Mouse (Mus musculus) embryonic facial prominence, embryonic 11.5 days (tissue): Measurements from ENCODE around the gene Psmb10. TPM values are rescaled to one million over a fixed set of nuclear protein-coding genes. Genes with fewer than 3 reads are reported as not detected.

Experiments
- ATAC-seq: fragments of 200-750 bp; cut with Nextera tagmentation; replicated peaks from 2 replicates; pipeline ENCODE4 v1.8.0; 2017; ENCODE audit warnings: low read depth; ENCODE audit not compliant: insufficient number of reproducible peaks, low FRiP score, low TSS enrichment
- DNase-seq: peaks from one replicate; pipeline ENCODE4 v3.0.0-alpha.2; 2015; ENCODE audit warnings: low spot score
- H3K27ac ChIP-seq: fragments of 300-500 bp; sonication (generic); replicated peaks from 2 replicates; pipeline ENCODE4 v1.5.1; 2014; ENCODE audit warnings: mild to moderate bottlenecking, low read depth, low read length, control low read depth
- H3K27me3 ChIP-seq: fragments of 300-500 bp; sonication (generic); 2 replicates; pipeline ENCODE4 v1.6.1; 2014; ENCODE audit warnings: mild to moderate bottlenecking, low read length, moderate library complexity, mixed read lengths; ENCODE audit not compliant: control insufficient read depth, insufficient read depth
- H3K36me3 ChIP-seq: fragments of 300-500 bp; sonication (generic); replicated peaks from 2 replicates; pipeline ENCODE4 v1.6.1; 2014; ENCODE audit warnings: low read depth, mild to moderate bottlenecking, low read length, moderate library complexity, mixed read lengths; ENCODE audit not compliant: control insufficient read depth, insufficient read depth
- H3K4me1 ChIP-seq: fragments of 300-500 bp; sonication (generic); 2 replicates; pipeline ENCODE4 v1.6.1; 2014; ENCODE audit warnings: low read length, mixed read lengths; ENCODE audit not compliant: control insufficient read depth, insufficient read depth
- H3K4me2 ChIP-seq: fragments of 300-500 bp; sonication (generic); 2 replicates; pipeline ENCODE4 v1.6.1; 2014; ENCODE audit warnings: low read depth, mild to moderate bottlenecking, control low read depth, low read length, moderate library complexity
- H3K4me3 ChIP-seq: fragments of 300-500 bp; sonication (generic); 2 replicates; pipeline ENCODE4 v1.5.1; 2014; ENCODE audit warnings: low read depth, low read length, control low read depth
- H3K9ac ChIP-seq: fragments of 300-500 bp; sonication (generic); replicated peaks from 2 replicates; pipeline ENCODE4 v1.6.1; 2014; ENCODE audit warnings: mild to moderate bottlenecking, control low read depth, low read length
- H3K9me3 ChIP-seq: fragments of 300-500 bp; sonication (generic); replicated peaks from 2 replicates; pipeline ENCODE4 v1.6.1; 2016; ENCODE audit warnings: mild to moderate bottlenecking, low read length, inconsistent platforms, mixed read lengths; ENCODE audit not compliant: control insufficient read depth
- WGBS: fragments of 180-500 bp; shearing (Covaris S2); extraction: QIAGEN DNeasy Blood & Tissue Kit; methylation state at CpG from one replicate; pipeline ENCODE4 v1.1.7; 2014; 5-methylcytosine and 5-hydroxymethylcytosine counted together
- polyA plus RNA-seq: library from polyadenylated mRNA; unstranded; fragments of >200 nt; fragmentation: Nextera tagmentation; extraction: Ambion mirVana; gene quantifications from 2 replicates; pipeline ENCODE4 v1.2.1, GENCODE M21; 2014

Psmb10 gene
- polyA plus RNA-seq, 1 experiment from 2014 or later = 23.1 TPM

DNA sequence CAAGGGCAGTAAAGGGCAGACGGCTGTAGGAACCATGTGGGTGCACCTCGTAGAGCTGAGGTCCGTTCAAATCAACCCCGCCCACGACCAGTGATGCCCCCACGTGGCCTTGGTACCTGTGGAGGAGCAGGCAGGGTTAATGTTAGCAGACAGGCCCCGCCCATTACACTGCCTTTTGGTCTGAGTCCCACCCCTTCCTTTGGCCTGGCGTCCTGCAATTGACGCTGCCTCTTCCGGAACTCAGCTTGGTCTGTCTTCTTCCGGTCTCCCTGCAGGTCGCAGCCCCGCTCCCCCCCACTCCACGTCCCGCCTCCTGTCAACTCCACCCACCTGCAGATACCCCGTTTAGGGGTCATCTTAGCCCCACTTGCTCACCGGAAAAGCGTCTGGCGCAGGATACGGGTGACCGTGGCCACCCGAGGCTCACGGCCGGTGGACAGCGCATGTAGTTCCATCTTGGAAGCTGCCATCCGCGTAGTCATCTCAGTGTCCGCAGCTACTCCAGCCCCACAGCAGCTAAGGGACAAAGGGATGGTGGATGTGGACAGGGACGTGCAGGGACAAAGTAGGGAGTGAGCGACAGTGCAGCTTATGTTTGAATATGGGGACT, 1.3 kb downstream of the Psmb10 start:
- DNase-seq (peak; percentile 93), ATAC-seq (peak; percentile 85)
- H3K4me2 ChIP-seq = peak overlapping the region; percentile 72
- H3K4me3 ChIP-seq = peak overlapping the region; percentile 77
- peak overlapping the region; percentile 44; the same call in 1 of the 2 replicates for H3K27ac ChIP-seq
- H3K4me1 ChIP-seq = no peaks in the 10 kb centered on the region; the same call in 1 of the 2 replicates
- H3K9me3 ChIP-seq = no peaks in the 10 kb centered on the region
- peak overlapping the region; percentile 69 for H3K9ac ChIP-seq
- WGBS = under 1% methylated on average over 30 of the region's 30 CpGs
- no peaks in the 10 kb centered on the region for H3K27me3 ChIP-seq
- H3K36me3 ChIP-seq = no peaks in the 10 kb centered on the region

DNA sequence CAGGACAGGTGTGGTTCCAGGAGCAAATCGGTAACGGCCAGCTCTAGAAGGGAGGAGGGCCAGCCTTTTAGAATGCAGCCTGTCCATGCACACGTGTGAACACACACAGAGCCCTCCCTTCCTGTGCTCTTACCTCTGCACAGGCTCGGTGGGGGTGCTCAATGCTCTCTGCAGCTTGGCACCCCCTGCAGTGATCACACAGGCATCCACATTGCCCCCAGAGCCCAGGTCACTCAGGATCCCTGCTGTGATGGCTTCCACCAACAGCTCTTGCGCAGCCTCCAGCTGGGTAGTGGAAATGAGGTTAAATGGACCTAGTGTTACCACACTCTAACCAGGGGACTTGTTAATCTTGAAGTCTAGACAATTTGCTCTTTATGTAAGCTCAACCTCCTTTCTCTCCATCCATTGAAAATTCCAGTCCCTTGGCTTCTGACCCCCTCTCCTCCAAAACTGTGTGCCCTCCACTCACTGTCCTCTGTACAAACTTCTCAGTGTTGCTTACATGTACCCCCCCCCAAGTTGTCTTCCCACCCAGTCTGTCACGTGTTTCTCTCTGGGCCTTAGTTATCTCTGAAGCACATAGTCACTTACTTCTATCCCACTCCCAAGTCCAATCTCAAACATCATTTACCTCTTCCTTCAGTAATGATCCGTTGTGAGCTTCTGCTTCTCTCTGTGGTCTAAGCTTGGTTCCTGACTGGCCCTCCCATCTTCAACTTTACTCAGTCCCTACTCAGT, 2.2 kb downstream of the Psmb10 start:
- Histone ChIP-seq H3K4me2 (peak overlapping the region; percentile 72), H3K27me3 (no peaks in the 10 kb centered on the region), H3K9me3 (no peaks in the 10 kb centered on the region), H3K9ac (peak overlapping the region; percentile 69), H3K4me1 (no peaks in the 10 kb centered on the region; the same call in 1 of the 2 replicates), H3K4me3 (peak overlapping the region; percentile 77), H3K27ac (no peak overlapping the region), H3K36me3 (no peaks in the 10 kb centered on the region)
- ATAC-seq = no peak
- no peak for DNase-seq
- WGBS = 27% methylated on average over 7 of the region's 7 CpGs

DNA sequence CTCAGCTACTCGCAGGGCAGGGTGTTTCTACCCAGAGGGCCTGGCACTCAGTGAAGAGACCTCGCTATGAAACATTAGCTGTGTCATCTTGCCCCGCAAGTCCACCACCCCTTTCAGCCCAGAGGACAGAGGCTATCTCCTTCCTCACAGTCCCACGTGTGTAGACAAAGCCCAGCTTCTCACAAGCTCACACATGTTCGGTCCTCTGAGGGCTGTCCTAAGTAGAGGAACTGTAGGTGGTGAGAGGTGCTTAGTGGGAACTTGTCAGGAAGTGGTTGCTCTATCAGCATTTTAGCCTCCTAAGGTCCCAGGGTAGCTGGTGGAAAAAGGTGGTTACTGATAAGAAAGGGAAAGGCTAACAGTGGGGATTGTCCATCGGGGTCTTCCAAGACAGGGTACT, 3.1 kb downstream of the Psmb10 start:
- Histone ChIP-seq H3K9me3 (no peaks in the 10 kb centered on the region), H3K9ac (no peak overlapping the region), H3K27me3 (no peaks in the 10 kb centered on the region), H3K4me1 (no peaks in the 10 kb centered on the region; the same call in 1 of the 2 replicates), H3K4me3 (no peak overlapping the region), H3K4me2 (no peak overlapping the region), H3K36me3 (no peaks in the 10 kb centered on the region), H3K27ac (no peak overlapping the region)
- no peak for ATAC-seq
- 79% methylated on average over 6 of the region's 6 CpGs for WGBS
- DNase-seq = no peak

DNA sequence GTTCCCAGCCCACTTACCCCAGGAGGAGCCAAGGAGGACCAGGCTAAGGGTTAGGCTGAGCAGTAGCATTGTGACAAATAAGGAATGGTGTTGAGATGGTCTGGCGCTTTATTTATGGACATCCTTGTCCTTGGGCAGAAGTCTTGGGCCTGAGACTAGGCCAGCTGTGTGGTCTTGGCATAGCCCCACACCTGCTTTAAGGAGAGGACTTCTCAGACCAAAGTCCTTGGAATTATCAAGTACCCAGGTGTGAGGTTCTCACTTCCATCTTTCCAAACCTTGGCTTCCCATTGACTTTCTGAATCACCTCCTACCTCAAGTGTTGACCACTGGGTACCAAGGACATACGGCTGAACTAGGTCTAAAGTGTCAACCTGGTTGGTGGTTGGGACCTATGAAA, 4.5 kb downstream of the Psmb10 start, which contains the start of gene Ctrl:
TSS of gene Ctrl (minus strand) at position 101 of the 400 bp plus-strand sequence.
- H3K4me3 ChIP-seq = no peak within 1 kb of the TSS
- 91% methylated on average over 2 of the region's 2 CpGs for WGBS
- no peak within 1 kb of the TSS for H3K4me2 ChIP-seq
- no peaks in the 10 kb centered on the region; the same call in 1 of the 2 replicates for H3K4me1 ChIP-seq
- no peak within 1 kb of the TSS for H3K27ac ChIP-seq
- ATAC-seq (no peak), DNase-seq (no peak)
- no peaks in the 10 kb centered on the region for H3K27me3 ChIP-seq
- no peak within 1 kb of the TSS for H3K9ac ChIP-seq
- H3K9me3 ChIP-seq = no peaks in the 10 kb centered on the region
- no peaks in the 10 kb centered on the region for H3K36me3 ChIP-seq

DNA sequence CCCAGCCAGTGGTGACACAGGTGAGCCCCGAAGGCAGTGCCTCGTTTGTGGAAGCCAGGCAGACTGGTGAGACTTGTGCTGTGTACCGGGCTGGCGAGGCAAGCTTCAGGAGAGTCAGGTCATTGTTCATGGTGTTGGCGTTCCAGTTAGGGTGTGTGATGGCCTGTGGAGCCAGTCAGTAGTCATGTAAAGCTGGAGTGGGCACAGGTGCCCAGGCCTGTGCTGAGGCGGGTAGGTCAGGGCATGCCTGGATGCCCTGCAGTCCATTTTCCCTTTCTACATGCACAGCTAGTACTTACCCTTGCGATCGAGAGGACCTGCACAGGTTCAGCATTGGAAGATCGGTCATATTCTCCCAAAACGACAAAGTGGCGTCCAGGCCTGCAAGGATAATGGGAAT, 5.7 kb downstream of the Psmb10 start:
- ATAC-seq = no peak

DNA sequence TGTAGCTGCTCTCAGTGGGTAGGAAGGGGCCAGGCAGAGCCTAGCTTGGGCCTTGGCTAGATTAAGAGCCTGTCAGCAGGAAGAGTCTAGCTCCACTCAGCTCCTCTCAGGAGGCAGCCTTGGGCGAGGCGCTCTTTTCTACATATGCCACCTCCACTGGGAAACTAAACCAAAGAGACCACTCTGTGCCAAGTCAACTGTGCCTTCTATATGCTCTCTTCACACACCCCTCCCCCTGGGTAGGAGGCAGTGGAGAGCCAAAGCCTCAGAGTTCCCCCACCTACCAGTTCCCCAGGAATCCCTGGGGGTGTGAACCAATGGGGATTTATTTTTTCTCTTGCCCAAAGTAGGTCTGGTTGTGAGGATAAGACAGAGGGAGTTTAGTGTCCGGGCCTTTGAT, 7.0 kb downstream of the Psmb10 start:
- Histone ChIP-seq H3K4me1 (no peaks in the 10 kb centered on the region; the same call in 1 of the 2 replicates), H3K36me3 (no peaks in the 10 kb centered on the region), H3K9ac (no peak overlapping the region), H3K9me3 (no peaks in the 10 kb centered on the region), H3K27me3 (no peaks in the 10 kb centered on the region), H3K4me3 (no peak overlapping the region), H3K27ac (no peak overlapping the region), H3K4me2 (no peak overlapping the region)
- DNase-seq (no peak), ATAC-seq (no peak)
- 95% methylated on average over 3 of the region's 3 CpGs for WGBS

More for the DNA sequence above, 5.7 kb downstream of the Psmb10 start:
- Histone ChIP-seq H3K27me3 (no peaks in the 10 kb centered on the region), H3K4me2 (no peak overlapping the region), H3K9me3 (no peaks in the 10 kb centered on the region), H3K4me1 (no peaks in the 10 kb centered on the region; the same call in 1 of the 2 replicates), H3K9ac (no peak overlapping the region), H3K36me3 (no peaks in the 10 kb centered on the region), H3K4me3 (no peak overlapping the region), H3K27ac (no peak overlapping the region)
- WGBS = 86% methylated on average over 11 of the region's 11 CpGs
- DNase-seq = no peak

DNA sequence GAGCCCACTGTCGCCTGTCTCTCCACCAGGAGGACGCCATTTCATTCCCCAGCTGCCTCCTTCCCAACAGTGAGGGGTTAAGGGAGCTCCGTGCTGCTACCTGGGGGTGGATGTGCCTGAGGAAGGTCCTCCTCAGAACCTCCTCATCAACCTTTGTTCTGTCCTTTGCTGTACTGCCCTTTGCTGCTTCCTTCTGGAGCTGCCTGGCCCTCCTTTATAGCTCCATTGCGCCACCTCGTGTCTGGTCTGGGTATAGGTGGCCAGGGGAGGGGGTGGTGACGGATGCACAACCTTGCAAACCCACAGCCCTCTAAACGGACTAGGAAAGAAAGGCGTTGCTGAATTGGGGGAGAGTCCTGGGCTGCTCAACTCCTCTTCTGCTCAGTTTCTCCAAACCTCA, 7.6 kb downstream of the Psmb10 start:
- peak overlapping the region; percentile 43 for H3K9ac ChIP-seq
- no peaks in the 10 kb centered on the region for H3K27me3 ChIP-seq
- DNase-seq (peak; percentile 79), ATAC-seq (0 out of 2 replicates have a peak, but pooled peaks have one; percentile 50)
- no peaks in the 10 kb centered on the region for H3K9me3 ChIP-seq
- no peak overlapping the region for H3K27ac ChIP-seq
- H3K4me1 ChIP-seq = no peaks in the 10 kb centered on the region
- no peak overlapping the region for H3K4me2 ChIP-seq
- H3K4me3 ChIP-seq = no peak overlapping the region
- H3K36me3 ChIP-seq = no peaks in the 10 kb centered on the region
- WGBS = 16% methylated on average over 8 of the region's 8 CpGs

DNA sequence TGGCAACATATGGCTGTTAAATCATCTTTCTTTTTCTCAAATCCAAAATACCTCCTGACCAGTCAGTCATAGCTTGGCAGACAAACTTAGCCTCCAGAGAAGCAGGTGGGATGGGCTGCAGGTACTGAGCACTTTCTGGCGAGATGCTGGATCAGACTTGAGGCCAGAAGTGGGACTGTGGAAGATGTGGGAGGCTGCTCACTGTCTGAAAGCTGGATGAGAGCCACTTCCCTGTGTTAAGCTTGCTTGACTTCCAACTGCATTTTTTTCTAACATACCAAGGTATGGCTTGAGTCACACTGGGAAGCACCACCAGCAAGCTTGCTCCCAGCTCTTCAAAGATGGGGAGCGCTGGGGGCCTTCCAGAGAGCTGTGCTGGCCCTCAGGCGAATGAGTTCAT, 13.1 kb downstream of the Psmb10 start:
- Histone ChIP-seq H3K9me3 (no peaks in the 10 kb centered on the region), H3K4me2 (no peak overlapping the region), H3K27ac (no peak overlapping the region), H3K4me3 (no peak overlapping the region), H3K27me3 (no peaks in the 10 kb centered on the region), H3K36me3 (no peaks in the 10 kb centered on the region), H3K9ac (no peak overlapping the region), H3K4me1 (no peaks in the 10 kb centered on the region)
- ATAC-seq (no peak), DNase-seq (no peak)
- WGBS = 71% methylated on average over 3 of the region's 3 CpGs
